Mouse (Mus musculus): ENCODE data around the gene Rnaseh2c.
A peak's percentile ranks its signal among the peaks of the same experiment; 100 is the strongest.

Gene Rnaseh2c

GRCm38 (mm10) chr19:5575336-5575735, 26.3 kb upstream of the Rnaseh2c start:
- DNase-seq (ENCODE audit: low read depth), result no peak

- no peak for DNase-seq (ENCODE audit: low read depth)
Observed at GRCm38 (mm10) chr19:5579971-5580370, 21.7 kb upstream of the Rnaseh2c start.

GRCm38 (mm10) chr19:5580776-5581175, 20.9 kb upstream of the Rnaseh2c start:
- DNase-seq (ENCODE audit: low read depth), result no peak

GRCm38 (mm10) chr19:5581995-5582394, 19.7 kb upstream of the Rnaseh2c start:
- DNase-seq (ENCODE audit: low read depth), result no peak

GRCm38 (mm10) chr19:5589159-5589558, 12.5 kb upstream of the Rnaseh2c start:
- no peak for DNase-seq (ENCODE audit: low read depth)

GRCm38 (mm10) chr19:5591888-5592287, 9.8 kb upstream of the Rnaseh2c start:
- DNase-seq (ENCODE audit: low read depth), result no peak

- DNase-seq (ENCODE audit: low read depth), result no peak
Observed at GRCm38 (mm10) chr19:5599224-5599623, 2.4 kb upstream of the Rnaseh2c start.

- DNase-seq (ENCODE audit: low read depth), result no peak
Observed at GRCm38 (mm10) chr19:5603664-5604063, 2.0 kb downstream of the Rnaseh2c start.

- DNase-seq (ENCODE audit: low read depth), result no peak
Observed at GRCm38 (mm10) chr19:5605126-5605525, 3.5 kb downstream of the Rnaseh2c start.

- DNase-seq (ENCODE audit: low read depth), result no peak
Observed at GRCm38 (mm10) chr19:5606196-5606595, 4.5 kb downstream of the Rnaseh2c start.

- no peak for DNase-seq (ENCODE audit: low read depth)
Observed at GRCm38 (mm10) chr19:5607705-5608410, 6.2 kb downstream of the Rnaseh2c start.

- DNase-seq (ENCODE audit: low read depth), result no peak
Observed at GRCm38 (mm10) chr19:5608707-5609106, 7.0 kb downstream of the Rnaseh2c start.

- peak; percentile 27 for DNase-seq (ENCODE audit: low read depth)
Observed at GRCm38 (mm10) chr19:5609171-5609546, 7.5 kb downstream of the Rnaseh2c start.

- DNase-seq (ENCODE audit: low read depth), result peak; percentile 68
Observed at GRCm38 (mm10) chr19:5609547-5610404, 8.1 kb downstream of the Rnaseh2c start, which contains the start of gene Kat5. Kat5 (minus strand) TSS chr19:5610237.

GRCm38 (mm10) chr19:5611973-5612372, 10.3 kb downstream of the Rnaseh2c start:
- DNase-seq (ENCODE audit: low read depth), result no peak

GRCm38 (mm10) chr19:5612762-5613411, 11.2 kb downstream of the Rnaseh2c start:
- DNase-seq (ENCODE audit: low read depth), result no peak

- DNase-seq (ENCODE audit: low read depth), result peak; percentile 56
Observed at GRCm38 (mm10) chr19:5614953-5615352, 13.3 kb downstream of the Rnaseh2c start.

GRCm38 (mm10) chr19:5620007-5620406, 18.3 kb downstream of the Rnaseh2c start:
- no peak for DNase-seq (ENCODE audit: low read depth)

- no peak for DNase-seq (ENCODE audit: low read depth)
Observed at GRCm38 (mm10) chr19:5621884-5622283, 20.2 kb downstream of the Rnaseh2c start.

- no peak for DNase-seq (ENCODE audit: low read depth)
Observed at GRCm38 (mm10) chr19:5625311-5625710, 23.6 kb downstream of the Rnaseh2c start.

- DNase-seq (ENCODE audit: low read depth), result no peak
Observed at GRCm38 (mm10) chr19:5629907-5630306, 28.2 kb downstream of the Rnaseh2c start.

GRCm38 (mm10) chr19:5632120-5632519, 30.4 kb downstream of the Rnaseh2c start:
- no peak for DNase-seq (ENCODE audit: low read depth)

All from fibroblast of lung, adult 2 months (primary cell).